Mouse (Mus musculus) spleen, adult 2 months (tissue): ENCODE data around the gene Wdr83os. TPM values are rescaled to one million over a fixed set of nuclear protein-coding genes. Genes with fewer than 3 reads are reported as not detected.
"Not testable (repeated sequence)": the region's sequence is repeated elsewhere in the genome, so short reads cannot be mapped to it uniquely, and the experiment has no call there.

Experiments used
- DNase-seq, 2 experiments: peaks; one replicate each; pipeline versions ENCODE4 v3.0.0 to v3.0.0-alpha.2; 2012 to 2021; ENCODE audit warnings: low spot score in 2 of 2, low read depth in 1 of 2
- H3K27ac ChIP-seq: fragments of 200-500 bp; 2 replicates; pipeline ENCODE4 v1.5.1; 2012; ENCODE audit warnings: low read length, inconsistent platforms; ENCODE audit not compliant: insufficient read depth
- H3K27me3 ChIP-seq: fragments of 200-500 bp; 2 replicates; pipeline ENCODE4 v1.6.1; 2012; ENCODE audit warnings: mild to moderate bottlenecking, moderate library complexity, low read length, inconsistent platforms; ENCODE audit not compliant: control insufficient read depth, insufficient read depth
- H3K36me3 ChIP-seq: fragments of 200-500 bp; 2 replicates; pipeline ENCODE4 v1.6.1; 2012; ENCODE audit warnings: mild to moderate bottlenecking, low read length, inconsistent platforms; ENCODE audit not compliant: control insufficient read depth, insufficient read depth
- H3K4me1 ChIP-seq: fragments of 200-500 bp; 2 replicates; pipeline ENCODE4 v1.6.1; 2011; ENCODE audit warnings: inconsistent platforms; ENCODE audit not compliant: control insufficient read depth, insufficient read depth, insufficient read length
- H3K4me3 ChIP-seq: fragments of 200-500 bp; 2 replicates; pipeline ENCODE4 v1.5.1; 2011; ENCODE audit warnings: mild to moderate bottlenecking, inconsistent platforms; ENCODE audit not compliant: insufficient read depth, insufficient read length; ENCODE audit errors: extremely low read depth
- CTCF ChIP-seq: fragments of 200-500 bp; IDR thresholded peaks from 2 replicates; pipeline ENCODE4 v1.5.1; 2011; ENCODE audit warnings: mild to moderate bottlenecking, inconsistent platforms; ENCODE audit not compliant: insufficient read depth, insufficient read length, insufficient replicate concordance; ENCODE audit errors: extremely low read depth
- POLR2A ChIP-seq: fragments of 200-500 bp; IDR thresholded peaks from 2 replicates; pipeline ENCODE4 v1.6.1; 2011; ENCODE audit warnings: low read depth, low read length, inconsistent platforms
- WGBS: fragments of 180-500 bp; shearing (Covaris S2); methylation state at CpG from one replicate; pipeline ENCODE4 v1.1.7; 2018; 5-methylcytosine and 5-hydroxymethylcytosine counted together
- polyA plus RNA-seq: library from polyadenylated mRNA; depleted of rRNA; stranded (reverse); fragments of >200 nt; gene quantifications from 2 replicates; pipeline ENCODE4 v1.2.3, GENCODE M21; 2012

The Wdr83os gene
- polyA plus RNA-seq, 1 experiment, result 68.5 TPM

- TF ChIP-seq CTCF, result no peak
- TF ChIP-seq POLR2A, result no peak
- WGBS, result under 1% methylated on average over 9 of the region's 9 CpGs
- H3K4me3 ChIP-seq, result peak within 1 kb of the TSS; percentile 80
- H3K27ac ChIP-seq, result peak within 1 kb of the TSS; percentile 85
- peak; percentile 61 to 71 for DNase-seq
- no peaks in the 10 kb centered on the region for H3K27me3 ChIP-seq
- H3K36me3 ChIP-seq, result peaks cover 7% of the 10 kb centered on the region; the same call in 1 of the 2 replicates
- peaks cover 25% of the 10 kb centered on the region; the same call in 1 of the 2 replicates for H3K4me1 ChIP-seq
These were observed 646 bp downstream of the Wdr83os start, which contains the start of gene Wdr83 for GRCm38 (mm10) chr8:85081216-85081555. Gene Wdr83, minus strand, starts transcription at chr8:85081306.

DNA sequence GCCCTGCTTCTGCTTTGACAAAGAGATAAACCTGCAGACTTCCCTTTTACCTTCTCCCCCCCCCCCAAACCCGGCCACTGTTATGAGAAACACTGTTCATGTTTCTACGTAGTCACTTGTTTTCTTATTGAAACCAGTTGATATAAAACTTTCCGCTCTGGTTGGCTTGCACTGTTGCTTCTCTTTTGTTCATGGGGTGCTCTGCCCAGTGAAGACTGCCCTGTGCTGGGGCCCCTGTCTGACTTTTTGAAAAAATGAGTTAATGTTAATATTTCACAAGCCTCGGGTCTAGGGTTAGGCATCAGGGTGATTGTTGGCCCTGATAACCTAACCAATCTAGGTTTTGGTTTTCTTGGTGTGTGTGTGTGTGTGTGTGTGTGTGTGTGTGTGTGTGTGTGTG is 1.6 kb downstream of the Wdr83os start:
- not testable (repeated sequence) for H3K27ac ChIP-seq, DNase-seq, H3K4me3 ChIP-seq, H3K27me3 ChIP-seq
- Histone ChIP-seq H3K4me1 (peaks cover 25% of the 10 kb centered on the region; the same call in 1 of the 2 replicates), H3K36me3 (peaks cover 14% of the 10 kb centered on the region)
- WGBS, result 31% methylated on average over 4 of the region's 4 CpGs

DNA sequence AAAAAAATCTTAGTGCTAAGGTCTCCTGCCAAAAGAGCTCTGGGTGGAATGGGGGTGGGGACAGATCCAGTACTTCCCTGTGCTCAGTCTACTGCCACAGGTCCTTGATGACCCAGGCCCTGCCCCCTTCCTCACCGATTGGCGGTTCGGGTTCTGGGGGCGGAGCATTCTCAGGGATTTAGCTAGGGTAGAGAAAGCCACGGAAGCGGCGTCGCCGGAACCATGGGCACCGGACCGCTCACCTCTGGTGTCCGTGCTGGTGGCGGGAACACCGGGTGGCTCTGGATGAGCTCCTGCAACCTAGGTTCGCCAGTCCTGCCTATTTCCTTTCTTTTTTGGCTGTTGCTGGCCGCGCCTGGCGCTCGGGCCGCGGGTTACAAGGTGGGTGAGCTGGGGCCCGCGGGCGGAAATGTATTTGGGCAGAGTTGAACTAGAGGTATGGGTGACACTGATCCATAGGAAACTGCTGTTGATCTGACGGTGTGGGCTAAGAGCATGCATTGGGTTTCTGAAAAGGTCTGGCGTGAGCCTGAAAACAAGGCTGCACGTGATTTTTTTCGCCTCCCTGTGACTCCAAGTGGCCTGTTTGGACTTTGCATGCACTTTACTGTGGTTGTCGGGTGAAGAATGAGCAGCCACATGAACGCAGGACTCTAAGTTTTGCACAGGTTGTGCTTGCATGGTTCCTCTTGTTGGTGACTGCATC is 2.7 kb downstream of the Wdr83os start, which contains the start of gene Man2b1:
Gene Man2b1, plus strand, starts transcription at position 163 of the 706 bp plus-strand sequence.
- Histone ChIP-seq H3K4me3 (peak within 1 kb of the TSS; percentile 75), H3K27me3 (no peaks in the 10 kb centered on the region), H3K27ac (peak within 1 kb of the TSS; percentile 84), H3K36me3 (peaks cover 20% of the 10 kb centered on the region), H3K4me1 (peaks cover 25% of the 10 kb centered on the region; the same call in 1 of the 2 replicates)
- peak; percentile 75 to 89 for DNase-seq
- TF ChIP-seq POLR2A (peak; percentile 93), CTCF (no peak)
- 1% methylated on average over 30 of the region's 30 CpGs for WGBS

- peaks cover 23% of the 10 kb centered on the region for H3K36me3 ChIP-seq
- 24% methylated on average over 8 of the region's 8 CpGs for WGBS
- TF ChIP-seq CTCF (no peak), POLR2A (no peak)
- H3K27ac ChIP-seq, result peak overlapping the region; percentile 57
- H3K4me3 ChIP-seq, result peak overlapping the region; percentile 75
- peak in 1 of 2 experiments; percentile 42 for DNase-seq
- H3K4me1 ChIP-seq, result peaks cover 25% of the 10 kb centered on the region; the same call in 1 of the 2 replicates
- no peaks in the 10 kb centered on the region for H3K27me3 ChIP-seq
These were observed 4.1 kb downstream of the Wdr83os start for GRCm38 (mm10) chr8:85084633-85085032.

- Histone ChIP-seq H3K4me3 (no peak overlapping the region), H3K4me1 (peaks cover 19% of the 10 kb centered on the region; the same call in 1 of the 2 replicates), H3K27me3 (no peaks in the 10 kb centered on the region), H3K36me3 (peaks cover 26% of the 10 kb centered on the region), H3K27ac (no peak overlapping the region)
- TF ChIP-seq CTCF (no peak), POLR2A (no peak)
- DNase-seq, result no peak
- WGBS, result 80% methylated on average over 3 of the region's 3 CpGs
These were observed 5.7 kb downstream of the Wdr83os start for GRCm38 (mm10) chr8:85086238-85086637.

DNA sequence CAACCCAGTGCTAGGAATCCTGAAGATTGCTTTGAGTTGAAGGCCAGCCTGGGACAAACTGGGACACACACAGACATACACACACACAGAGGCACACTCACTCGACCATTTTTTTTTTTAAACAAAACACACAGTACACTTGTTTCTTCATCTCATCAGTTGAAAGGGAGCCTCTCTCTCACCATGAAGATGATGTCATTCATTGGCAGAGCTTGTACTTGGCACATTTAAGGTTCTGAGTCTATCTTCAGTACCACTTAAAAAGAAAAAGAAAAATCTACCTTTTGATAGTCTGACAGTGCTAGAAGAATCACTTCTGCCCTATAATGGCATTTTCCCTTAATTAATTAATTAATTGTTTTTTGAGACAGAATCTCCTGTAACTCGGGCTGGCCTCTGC is 8.2 kb downstream of the Wdr83os start:
- no peak for DNase-seq
- no peaks in the 10 kb centered on the region for H3K27me3 ChIP-seq
- H3K36me3 ChIP-seq, result peaks cover 45% of the 10 kb centered on the region
- TF ChIP-seq POLR2A (no peak), CTCF (no peak)
- H3K4me1 ChIP-seq, result peaks cover 9% of the 10 kb centered on the region; the same call in 1 of the 2 replicates
- WGBS, result 80% methylated on average over 2 of the region's 2 CpGs
- H3K4me3 ChIP-seq, result no peak overlapping the region
- H3K27ac ChIP-seq, result no peak overlapping the region

GRCm38 (mm10) chr8:85090856-85091255 is 10.3 kb downstream of the Wdr83os start:
- DNase-seq, result no peak
- 96% methylated on average over 11 of the region's 11 CpGs for WGBS
- Histone ChIP-seq H3K4me3 (no peak overlapping the region), H3K27ac (no peak overlapping the region), H3K36me3 (peaks cover 57% of the 10 kb centered on the region), H3K4me1 (no peaks in the 10 kb centered on the region), H3K27me3 (no peaks in the 10 kb centered on the region)
- no peak for TF ChIP-seq POLR2A
- TF ChIP-seq CTCF, result no peak
